Mouse (Mus musculus) CH12F3 (cell line): ENCODE results near the gene Sgms2.

ENCODE experiments used
- in situ Hi-C: fragments of 300-500 bp; cut with MboI; formaldehyde crosslinking; loops from 2 replicates; pipeline ENCODE4 v1.14.3; 2020; ENCODE audit warnings: low sequenced_read_pairs

Sgms2 gene

GRCm38 (mm10) chr3:131488403-131488802 is 2.8 kb downstream of the Sgms2 start:
- in situ Hi-C loops = no loop called here

- in situ Hi-C loops = no loop called here
These were observed 5.8 kb downstream of the Sgms2 start for GRCm38 (mm10) chr3:131485388-131485787.

- in situ Hi-C loops = no loop called here
These were observed 7.6 kb downstream of the Sgms2 start for GRCm38 (mm10) chr3:131483650-131484049.

- in situ Hi-C loops = no loop called here
These were observed 9.1 kb downstream of the Sgms2 start for GRCm38 (mm10) chr3:131481976-131482712.

GRCm38 (mm10) chr3:131480659-131481058 is 10.6 kb downstream of the Sgms2 start:
- in situ Hi-C loops = no loop called here

GRCm38 (mm10) chr3:131479415-131479814 is 11.8 kb downstream of the Sgms2 start:
- in situ Hi-C loops = no loop called here

DNA sequence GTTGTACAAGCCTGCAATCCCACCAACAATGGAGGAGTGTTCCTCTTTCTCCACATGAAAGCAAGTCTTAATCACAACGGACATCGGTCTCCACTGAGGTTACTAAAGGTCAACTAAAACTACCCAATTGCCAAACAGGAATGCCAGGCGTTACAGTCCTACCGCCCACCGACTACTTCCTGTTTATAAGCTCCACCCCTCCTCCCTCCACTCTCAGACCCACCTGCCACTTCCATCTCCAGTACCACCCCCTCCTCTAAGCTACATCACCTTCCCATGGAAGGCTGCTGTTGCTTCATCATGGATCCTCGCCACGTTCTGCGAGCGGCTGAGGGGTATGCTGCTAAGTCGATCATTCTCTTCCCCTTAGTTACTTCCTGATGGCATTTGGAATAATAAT is 15.2 kb downstream of the Sgms2 start:
- in situ Hi-C loops = no loop called here

DNA sequence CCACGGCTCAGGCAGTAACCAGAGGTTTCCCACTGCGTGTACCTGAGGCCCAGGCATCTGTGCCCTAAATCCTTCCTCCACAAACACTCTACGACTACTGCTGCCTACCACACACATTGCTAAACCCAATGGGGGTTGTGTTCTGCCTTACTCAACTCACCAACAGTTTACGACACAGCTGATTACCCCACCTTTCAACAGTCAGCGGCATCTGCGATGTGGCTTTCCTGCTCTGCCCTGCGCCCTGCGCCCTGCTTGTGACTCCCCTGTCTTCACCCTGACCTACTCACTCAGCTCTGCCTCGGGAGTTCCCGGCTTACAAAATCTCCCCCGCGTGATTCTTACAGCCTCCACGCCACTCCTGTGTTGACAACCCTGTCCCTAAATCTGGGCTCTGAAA is 16.7 kb downstream of the Sgms2 start:
- in situ Hi-C loops = no loop called here

DNA sequence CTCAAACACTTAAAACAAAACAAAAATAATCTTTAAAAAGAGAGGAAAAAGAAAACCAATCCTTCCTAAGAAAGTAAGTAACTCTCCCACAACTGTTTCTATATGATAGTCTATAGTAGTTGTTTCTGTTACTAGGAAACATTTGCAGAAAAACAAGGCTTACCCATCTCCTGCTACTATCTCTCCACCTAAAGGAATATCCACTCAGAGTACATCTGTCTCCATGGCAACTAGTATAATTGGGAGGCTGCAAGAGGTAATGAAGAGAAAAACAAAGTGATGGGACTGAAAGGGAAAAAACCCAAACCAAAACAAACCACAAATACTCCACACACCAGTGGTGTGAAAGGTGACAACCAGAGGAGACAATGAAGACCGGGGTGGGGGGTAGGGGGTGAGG is 17.7 kb downstream of the Sgms2 start:
- in situ Hi-C loops = no loop called here

- in situ Hi-C loops = no loop called here
These were observed 19.4 kb downstream of the Sgms2 start for GRCm38 (mm10) chr3:131471836-131472235.

- in situ Hi-C loops = no loop called here
These were observed 19.8 kb downstream of the Sgms2 start for GRCm38 (mm10) chr3:131471435-131471834.

- in situ Hi-C loops = no loop called here
These were observed 20.4 kb downstream of the Sgms2 start for GRCm38 (mm10) chr3:131470837-131471236.

GRCm38 (mm10) chr3:131469636-131470035 is 21.6 kb downstream of the Sgms2 start:
- in situ Hi-C loops = no loop called here

DNA sequence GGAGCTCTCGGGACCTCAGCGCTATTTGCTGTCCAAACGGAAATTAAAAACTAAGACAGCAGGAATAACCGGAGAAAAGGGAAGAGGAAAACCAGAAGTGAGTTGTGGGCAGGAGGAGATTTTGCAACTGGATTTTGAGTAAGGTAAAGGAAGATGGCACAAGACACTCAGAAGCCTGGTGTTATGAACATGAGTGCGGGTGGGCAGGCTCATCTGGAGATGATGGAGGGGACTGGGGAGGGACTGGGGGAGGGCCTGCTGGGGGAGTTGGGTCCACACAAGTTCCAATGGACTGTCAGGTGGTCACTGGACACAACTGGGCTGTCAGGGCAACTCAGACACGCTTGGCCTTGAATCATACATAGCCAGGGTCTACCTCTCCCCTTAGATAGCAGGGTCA is 24.8 kb downstream of the Sgms2 start:
- in situ Hi-C loops = no loop called here

GRCm38 (mm10) chr3:131465536-131466260 is 25.5 kb downstream of the Sgms2 start:
- in situ Hi-C loops = no loop called here

GRCm38 (mm10) chr3:131372996-131373395 is 118.2 kb downstream of the Sgms2 start:
- in situ Hi-C loops = no loop called here

GRCm38 (mm10) chr3:131368678-131369077 is 122.5 kb downstream of the Sgms2 start:
- in situ Hi-C loops = no loop called here

DNA sequence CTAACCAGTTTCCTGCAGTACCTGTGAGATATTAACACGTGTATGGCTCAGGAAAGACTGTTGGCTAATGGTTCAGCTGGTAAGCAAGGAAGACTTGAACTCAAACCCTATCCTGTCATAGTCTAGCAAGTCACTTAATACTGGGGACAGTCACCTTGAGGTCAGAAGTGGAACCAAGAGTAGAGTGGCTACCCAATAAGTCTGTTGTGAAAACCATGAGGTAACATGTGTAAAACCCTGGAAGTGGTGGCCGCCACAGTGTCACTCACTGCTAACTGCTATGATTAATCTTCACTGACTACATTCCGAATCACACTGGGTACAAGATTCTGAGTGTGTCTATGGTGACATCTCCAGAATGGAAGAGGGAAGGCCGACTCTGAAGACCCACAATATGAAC is 123.8 kb downstream of the Sgms2 start:
- in situ Hi-C loops = no loop called here

DNA sequence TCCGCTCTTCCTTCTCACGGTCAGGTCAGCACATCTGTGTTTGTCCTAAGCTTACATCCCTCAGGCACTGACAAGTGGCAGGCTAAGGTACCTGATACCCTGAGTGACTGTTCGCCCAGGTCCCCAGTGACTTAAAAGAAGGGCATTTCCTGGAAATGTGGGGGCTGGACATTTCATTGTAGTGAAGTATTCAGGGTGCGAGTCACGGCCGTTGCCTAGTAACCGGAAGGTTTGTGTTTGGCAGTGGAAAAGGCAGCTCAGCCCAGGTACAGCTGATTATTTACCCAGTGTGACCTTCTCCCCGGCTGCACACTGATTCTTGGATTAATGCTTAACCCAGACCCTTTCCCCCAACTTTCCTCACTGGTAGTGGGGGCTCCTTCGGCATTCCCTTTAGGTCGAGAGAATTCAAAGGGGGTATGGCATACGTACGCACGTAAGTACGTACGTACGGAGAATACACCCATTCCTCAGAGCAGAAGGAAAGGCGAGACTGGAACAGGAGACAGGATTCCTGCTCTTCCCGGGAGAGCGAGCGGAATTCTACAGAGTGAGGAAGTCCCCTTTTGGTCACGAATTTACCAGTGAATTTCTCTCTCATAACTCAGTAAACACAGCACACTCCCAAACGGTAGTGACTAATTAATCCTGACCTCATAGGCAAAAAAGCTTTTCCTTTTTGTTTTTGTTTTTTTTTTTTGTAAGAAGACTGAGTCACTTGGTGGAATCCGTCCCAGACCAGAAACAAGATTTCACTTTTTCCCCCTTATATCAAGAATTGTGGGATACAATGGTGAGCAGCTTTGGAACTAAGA is 126.4 kb downstream of the Sgms2 start:
- in situ Hi-C loops = no loop called here

GRCm38 (mm10) chr3:131364194-131364593 is 127.0 kb downstream of the Sgms2 start:
- in situ Hi-C loops = no loop called here

GRCm38 (mm10) chr3:131363602-131364001 is 127.6 kb downstream of the Sgms2 start:
- in situ Hi-C loops = no loop called here

DNA sequence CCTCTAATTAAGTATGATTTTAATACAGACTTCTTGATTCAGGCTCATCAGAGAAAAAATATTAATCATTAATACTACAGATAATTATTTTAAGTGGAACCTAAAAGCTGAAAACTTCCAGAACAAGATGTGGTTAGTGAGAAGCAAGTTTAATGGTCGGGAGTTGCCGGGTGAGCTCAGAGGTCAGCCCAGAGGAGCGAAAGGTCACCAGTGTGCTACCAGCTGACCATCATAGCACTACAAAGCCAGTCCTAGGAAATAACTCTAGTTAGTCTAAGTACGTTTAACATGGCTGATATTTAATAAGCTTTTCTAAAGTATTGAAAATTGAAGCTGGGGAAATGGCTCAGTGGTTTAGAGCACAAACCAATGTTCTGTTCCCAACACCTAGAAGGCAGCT is 129.3 kb downstream of the Sgms2 start:
- in situ Hi-C loops = no loop called here
